Mouse (Mus musculus) cerebral cortex, adult 2 months (tissue): ENCODE results near the gene Cdc42ep1.

ENCODE experiments used
- WGBS: fragments of 180-500 bp; shearing (Covaris S2); methylation state at CpG from one replicate; pipeline ENCODE4 v1.1.7; 2018; 5-methylcytosine and 5-hydroxymethylcytosine counted together

Gene Cdc42ep1

GRCm38 (mm10) chr15:78877810-78878390 is 35.5 kb downstream of the Cdc42ep1 start:
- under 1% methylated on average over 17 of the region's 17 CpGs for WGBS

DNA sequence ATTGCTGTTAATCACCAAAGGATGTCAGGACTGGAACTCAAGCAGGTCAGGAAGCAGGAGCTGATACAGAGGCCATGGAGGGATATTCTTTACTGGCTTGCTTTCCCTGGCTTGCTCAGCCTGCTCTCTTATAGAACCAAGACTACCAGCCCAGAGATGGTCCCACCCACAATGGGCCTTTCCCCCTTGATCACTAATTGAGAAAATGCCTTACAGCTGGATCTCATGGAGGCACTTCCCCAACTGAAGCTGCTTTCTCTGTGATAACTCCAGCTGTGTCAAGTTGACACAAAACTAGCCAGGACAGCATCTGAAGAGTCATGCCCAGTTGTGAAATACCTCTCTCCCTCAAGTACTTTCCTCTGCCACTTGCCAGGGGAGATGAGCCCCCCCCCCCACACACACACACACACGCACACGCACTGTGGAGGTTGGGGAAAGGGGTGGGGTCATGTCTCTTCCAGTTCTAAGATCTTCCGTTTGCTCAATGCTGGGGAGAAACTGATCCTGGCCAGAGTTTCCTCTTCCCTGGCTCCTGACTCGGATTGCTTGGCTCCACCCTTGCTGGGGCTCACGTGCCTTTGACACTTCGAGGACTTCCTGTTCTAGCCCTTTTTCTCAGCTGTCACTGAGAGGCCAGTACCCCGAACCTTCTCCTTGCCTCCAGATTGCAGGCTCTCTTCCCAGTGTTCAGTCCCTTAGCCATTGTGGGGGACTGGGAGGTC is 36.5 kb downstream of the Cdc42ep1 start:
- 48% methylated on average over 7 of the region's 7 CpGs for WGBS

DNA sequence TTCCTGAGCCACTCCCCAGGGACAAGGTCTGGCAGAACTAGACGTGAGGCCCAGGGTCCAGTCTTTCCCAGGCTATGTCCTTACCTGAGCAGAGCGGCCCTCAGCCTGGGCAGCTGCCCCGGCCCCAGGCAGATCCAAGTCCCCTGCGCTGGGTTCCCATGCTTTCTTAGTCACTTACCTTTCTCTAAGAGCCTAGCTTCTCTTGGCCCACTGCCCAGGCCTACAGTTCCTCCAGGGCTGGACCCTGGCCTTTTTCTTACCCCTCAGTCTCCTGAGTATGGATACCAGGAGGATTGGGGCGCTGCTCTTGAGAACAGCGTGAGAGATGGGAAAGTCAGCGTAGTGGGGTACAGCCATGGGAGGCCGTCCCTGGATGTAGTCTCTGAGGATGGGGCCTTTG is 38.0 kb downstream of the Cdc42ep1 start:
- WGBS = 91% methylated on average over 8 of the region's 8 CpGs

DNA sequence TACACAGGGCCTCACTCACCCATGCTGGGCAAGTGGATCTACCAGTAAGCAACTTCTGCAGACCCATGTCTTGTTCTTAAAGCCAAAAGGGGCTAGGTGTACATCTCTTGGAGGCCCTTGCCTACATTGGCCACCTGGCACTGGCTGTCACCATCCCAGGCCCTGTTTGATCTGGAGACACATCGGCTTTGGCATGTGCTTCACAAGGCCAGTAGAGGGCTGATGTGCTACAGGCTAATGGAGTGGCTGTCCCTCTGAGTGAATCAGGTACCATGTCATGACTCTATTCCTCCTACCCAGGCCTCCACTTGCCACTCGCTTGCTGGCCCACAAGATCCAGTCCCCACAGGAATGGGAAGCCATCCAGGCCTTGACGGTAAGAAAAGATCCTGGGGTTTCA is 39.4 kb downstream of the Cdc42ep1 start:
- WGBS = 82% methylated on average over 3 of the region's 3 CpGs

DNA sequence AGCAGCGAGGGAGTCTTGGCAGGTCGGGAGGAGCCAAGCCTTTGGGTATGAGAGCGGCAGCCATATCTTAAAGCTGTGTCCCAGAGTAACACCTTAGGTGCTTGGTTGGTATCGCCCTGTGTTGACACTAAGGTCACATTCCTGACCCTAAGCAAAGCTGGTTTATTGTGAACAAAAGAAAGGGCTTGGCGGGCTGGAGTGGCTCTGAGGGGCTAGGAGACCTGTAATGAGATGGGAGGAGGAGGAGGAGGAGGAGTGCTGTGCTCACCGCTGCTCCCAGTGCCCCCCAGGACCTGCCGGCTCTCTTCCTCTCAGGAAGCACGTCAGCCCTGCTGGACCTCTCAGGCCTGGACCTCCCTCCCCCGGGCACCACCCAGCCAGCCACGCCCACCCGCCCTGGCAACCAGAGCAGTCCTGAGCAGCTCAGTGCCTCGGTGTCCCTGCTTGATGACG is 47.0 kb downstream of the Cdc42ep1 start:
- 54% methylated on average over 13 of the region's 13 CpGs for WGBS

GRCm38 (mm10) chr15:78892440-78892839 is 50.0 kb downstream of the Cdc42ep1 start:
- 74% methylated on average over 7 of the region's 7 CpGs for WGBS

DNA sequence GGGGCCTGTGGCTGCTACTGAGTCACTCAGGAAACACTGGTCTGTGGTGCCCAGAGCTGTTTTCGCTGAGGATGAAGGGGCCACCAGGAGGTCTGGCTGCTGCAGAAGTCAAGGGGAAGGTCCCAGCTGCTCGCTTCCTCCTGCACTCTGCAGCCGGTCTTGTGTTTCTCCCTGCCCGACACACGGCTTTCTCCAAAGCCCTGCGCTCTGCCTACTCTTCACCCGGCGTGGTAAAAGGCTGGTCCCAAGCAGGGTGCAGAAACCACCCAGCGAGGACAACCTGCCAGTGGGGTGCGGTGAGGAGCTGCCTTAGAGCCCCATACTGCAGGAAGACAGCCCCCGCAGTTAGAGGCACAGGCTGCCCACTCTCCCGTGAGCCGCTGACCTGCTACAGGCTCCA is 52.3 kb downstream of the Cdc42ep1 start:
- 70% methylated on average over 13 of the region's 13 CpGs for WGBS

DNA sequence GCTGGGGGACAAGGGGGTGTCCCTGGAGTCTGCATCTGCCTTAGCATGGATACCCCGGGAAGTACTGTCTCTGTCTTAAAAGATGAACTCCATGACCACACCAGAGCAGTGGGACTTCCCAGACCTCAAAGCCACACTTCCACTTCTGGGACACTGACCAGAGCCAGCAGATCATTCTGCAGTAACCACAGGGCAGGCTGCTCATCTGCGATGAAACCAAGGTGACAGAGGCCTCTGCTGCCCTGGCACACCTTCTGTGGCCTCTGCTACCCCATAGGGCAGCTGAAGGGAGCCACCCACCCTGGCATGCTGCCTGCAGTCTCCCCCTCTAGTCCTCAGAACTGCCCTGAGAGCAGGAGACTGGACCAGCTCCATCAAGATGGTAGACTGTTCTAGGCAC is 53.3 kb downstream of the Cdc42ep1 start:
- WGBS = 81% methylated on average over 2 of the region's 2 CpGs

DNA sequence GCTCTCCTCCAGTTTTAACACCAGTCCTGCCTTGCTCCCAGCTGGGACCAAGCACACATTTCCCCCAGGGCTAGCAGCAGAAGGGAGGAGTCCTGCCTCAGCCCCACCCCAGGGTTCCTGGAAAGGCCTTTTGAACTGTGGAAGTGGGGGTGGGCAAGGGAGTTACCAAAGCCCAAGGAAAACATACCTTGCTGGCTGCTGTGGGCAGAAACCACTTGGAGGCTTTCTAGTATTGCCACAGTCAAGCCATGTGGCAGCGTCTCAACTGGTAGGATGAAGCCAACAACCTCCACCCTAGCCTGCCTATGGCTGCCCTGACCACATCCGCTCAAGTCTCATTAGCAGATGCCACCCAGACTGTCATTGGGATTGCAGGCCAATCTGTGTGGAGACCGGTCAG is 53.7 kb downstream of the Cdc42ep1 start:
- 86% methylated on average over 3 of the region's 3 CpGs for WGBS

DNA sequence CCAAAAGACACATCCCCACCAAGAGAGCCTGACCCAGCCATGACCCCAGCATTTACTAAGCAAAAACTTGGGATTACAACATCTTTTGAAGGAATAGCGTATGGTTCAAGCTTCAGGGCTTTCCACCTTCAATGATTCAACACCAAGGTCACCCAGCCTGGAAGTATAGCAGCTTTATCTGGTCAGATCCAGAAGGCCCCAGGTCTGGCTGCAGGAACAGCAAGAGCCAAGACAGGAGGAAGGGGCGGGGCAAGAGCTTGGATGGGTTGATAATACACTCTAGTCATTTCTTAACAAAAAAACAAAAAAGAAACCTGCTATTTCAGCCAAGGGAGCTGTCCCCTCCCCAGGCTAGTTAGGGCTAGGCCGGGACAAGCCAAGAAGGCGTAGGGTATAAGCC is 55.1 kb downstream of the Cdc42ep1 start:
- WGBS = 97% methylated on average over 4 of the region's 4 CpGs

DNA sequence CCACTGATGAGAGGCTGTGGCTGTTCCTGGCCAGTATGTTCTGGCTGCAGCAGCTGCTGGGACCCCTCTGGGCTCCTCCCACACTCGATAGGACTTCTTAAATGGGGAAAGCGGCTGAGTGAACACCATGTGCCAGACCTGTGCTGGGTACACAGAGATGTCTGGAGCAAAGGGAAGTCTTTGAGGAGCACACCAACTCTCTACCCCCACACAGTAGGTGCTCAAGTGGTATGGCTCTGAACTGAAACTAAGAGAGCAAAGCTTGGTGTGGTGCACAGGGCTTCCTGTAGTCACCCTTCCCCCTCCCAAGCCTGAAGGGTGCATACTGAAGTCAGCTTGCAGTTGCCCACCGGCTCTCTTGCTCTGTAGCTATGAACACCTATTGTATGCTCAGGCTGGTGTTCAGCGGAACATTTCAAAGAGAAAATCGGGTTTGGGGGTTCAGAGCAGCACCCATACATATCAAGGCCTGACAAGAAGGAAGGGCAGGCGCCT is 56.1 kb downstream of the Cdc42ep1 start:
- 73% methylated on average over 6 of the region's 6 CpGs for WGBS

- 8% methylated on average over 20 of the region's 20 CpGs for WGBS
Observed at GRCm38 (mm10) chr15:78899409-78899739, 57.0 kb downstream of the Cdc42ep1 start, which contains the start of gene Gm49510. Gm49510 (plus strand) TSS chr15:78899667.

DNA sequence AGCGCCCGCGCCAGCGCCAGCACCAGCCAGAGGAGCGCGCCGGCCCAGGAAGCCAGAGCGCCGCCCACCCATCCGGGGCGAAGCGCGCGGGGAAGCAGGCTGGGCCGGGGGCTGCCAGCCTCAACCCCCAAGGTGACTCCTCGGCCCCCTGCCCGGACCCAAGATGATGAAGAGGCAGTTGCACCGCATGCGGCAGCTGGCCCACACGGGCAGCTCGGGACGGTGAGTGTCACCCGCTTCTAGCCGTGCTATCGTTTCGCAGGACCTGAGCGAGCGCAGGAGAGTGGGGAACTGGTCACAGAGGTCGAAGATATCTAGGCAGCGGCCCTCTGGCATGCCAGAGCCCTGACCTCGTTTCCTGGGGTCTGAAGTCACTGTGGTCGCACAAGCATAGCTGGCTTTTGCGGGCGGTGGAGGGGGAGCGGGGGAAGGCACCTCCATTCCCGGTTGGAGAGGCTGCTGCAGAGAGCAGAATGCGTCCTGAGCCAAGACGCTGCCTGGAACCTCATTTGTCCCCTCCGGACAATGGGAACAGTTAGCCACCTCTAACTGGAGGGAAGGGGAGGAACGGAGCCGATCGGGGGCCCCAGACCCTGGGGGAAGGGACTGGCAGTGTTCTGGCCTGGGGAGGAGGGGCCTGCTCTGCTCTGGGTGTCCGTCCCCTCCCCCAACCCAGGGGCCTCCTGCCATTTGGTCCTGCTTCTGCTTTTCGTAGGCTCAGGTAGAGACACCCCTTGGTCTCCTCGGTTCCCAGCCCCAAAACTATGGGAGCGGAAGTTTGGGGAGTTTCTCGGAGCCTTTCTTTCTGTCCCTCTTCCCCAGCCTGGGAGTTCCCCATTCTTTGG is 57.5 kb downstream of the Cdc42ep1 start, which contains the start of gene Sh3bp1:
Gene Sh3bp1, plus strand, starts transcription at position 29 of the 845 bp plus-strand sequence.
- 4% methylated on average over 47 of the region's 47 CpGs for WGBS
